Mouse (Mus musculus) heart, adult 8-10 months (tissue): Measurements from ENCODE around the gene Mapre3. TPM values are rescaled to one million over a fixed set of nuclear protein-coding genes. Genes with fewer than 3 reads are reported as not detected.

Experiments
- DNase-seq: peaks from one replicate; pipeline ENCODE4 v3.0.0; 2022; ENCODE audit warnings: low spot score
- total RNA-seq, 4 experiments: library from RNA; stranded (reverse); gene quantifications; 2 replicates each; pipeline ENCODE4 v1.2.4; 2022

Gene Mapre3
- total RNA-seq, 4 experiments from 2014 or later, result 43.1 to 48.3 (median 44.5) TPM

DNA sequence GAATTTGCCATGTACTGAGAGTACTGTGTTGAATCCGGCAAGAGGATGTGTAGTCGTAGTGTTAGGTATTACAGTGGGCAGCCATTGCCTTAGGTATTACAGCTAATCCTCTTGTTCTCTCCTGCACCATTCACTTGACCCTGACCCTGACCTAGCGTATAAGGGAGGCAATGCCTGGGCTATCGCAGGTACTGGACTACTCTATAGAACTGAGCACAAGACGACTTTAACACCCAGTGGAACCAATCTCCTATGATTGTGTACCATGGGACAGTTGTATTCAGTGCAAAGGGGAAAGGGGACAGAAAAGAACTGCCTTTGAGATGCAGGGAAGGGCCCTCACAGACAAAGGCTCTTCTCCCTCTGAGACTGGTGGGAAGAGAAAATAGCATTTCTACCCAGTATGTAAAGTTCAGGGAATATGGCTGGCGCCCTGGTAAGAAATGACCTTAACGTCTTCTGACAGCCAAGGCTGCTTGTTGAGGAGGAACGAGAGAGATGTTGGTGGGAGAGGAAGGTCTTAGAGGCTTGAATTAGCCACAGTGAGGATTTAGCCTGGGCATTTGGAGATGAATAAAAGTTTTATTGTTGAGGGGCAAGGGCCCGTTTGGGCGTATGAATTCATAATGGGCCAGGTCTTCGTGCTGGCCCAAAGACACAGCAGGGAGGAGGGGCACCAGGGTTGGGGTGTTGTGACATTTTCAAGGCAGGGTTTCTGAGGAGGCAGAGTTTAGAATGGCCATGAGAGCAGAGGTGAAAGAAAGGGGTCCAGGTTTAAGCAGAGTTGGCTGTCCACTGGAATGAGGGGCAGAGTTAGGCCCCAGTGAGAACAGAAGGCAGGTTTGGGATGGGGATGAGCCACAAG, 9.9 kb downstream of the Mapre3 start:
- no peak for DNase-seq

- no peak for DNase-seq
Observed at GRCm38 (mm10) chr5:30825166-30825565, 10.7 kb downstream of the Mapre3 start.

DNA sequence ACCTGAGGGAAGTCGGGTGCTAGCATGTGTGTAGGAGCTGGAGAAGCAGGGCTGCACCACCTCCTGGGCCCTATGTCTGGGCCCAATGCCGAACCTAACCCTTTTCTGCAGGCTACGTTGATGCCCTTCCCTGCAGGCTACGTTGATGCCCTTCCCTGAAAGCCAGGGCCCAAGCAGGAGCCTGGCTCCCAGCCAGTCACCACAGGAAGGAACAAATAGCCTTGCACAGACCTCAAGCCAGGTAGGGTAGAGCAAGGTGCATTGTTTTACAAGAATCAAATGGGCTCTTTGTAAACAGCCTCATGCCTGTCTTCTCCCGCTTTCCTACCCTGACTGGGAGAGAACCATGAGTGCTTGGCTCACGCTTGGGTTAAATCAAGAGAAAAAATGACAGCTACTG, 11.4 kb downstream of the Mapre3 start:
- no peak for DNase-seq

DNA sequence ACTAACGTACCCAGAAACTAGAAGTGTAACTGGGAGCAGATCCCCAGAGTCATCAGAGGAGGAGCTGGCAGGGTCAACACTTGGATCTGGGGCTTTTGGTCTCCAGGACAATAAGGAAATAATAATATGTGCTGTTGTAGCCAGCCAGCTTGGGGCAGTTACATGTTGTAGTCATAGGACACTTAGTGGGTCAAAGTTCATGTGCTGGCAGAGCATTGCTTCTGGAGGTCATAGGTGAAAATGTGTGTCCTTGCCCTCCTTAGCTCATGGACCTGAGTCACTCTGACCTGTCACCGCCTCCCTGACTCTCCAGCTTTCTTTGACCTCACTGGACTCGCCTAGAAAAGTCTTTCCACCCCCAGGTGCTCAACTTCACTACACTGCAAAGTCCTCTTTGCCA, 19.0 kb downstream of the Mapre3 start:
- no peak for DNase-seq

- no peak for DNase-seq
Observed at GRCm38 (mm10) chr5:30839731-30840130, 25.3 kb downstream of the Mapre3 start.

- DNase-seq, result no peak
Observed at GRCm38 (mm10) chr5:30841896-30842295, 27.5 kb downstream of the Mapre3 start.

DNA sequence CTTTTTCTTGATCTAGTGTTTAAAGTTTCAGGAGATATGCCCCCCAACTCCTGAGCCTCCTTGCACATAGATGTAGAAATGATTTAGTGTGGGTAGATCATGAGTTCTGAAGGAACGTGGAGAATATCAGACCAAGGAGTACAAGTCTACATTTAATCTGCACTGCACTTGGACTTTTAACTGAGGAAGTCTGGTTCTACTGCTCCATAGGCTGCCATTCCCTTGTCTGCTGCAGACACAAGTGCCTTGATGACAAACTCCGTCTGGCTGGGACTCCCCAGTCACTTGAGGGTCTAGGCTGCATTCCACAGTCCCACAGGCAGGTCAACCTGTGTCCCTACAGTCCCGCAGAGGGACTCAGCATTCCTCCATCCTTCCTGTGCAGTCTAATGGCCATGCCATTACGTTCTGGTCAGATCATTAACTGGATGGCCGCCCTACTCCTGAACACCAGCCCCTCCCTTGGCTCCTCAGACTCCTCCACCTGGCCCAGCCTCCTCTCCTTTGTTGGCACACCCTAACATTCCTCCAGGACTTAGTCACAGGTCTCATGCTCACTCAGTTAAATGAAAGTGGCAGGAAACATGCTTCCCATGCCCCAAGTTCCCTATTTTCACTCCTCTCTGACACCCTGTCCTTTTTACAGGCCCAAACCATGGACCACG, 35.6 kb downstream of the Mapre3 start:
- DNase-seq, result no peak

- no peak for DNase-seq
Observed at GRCm38 (mm10) chr5:30850556-30850925, 36.1 kb downstream of the Mapre3 start.

- DNase-seq, result no peak
Observed at GRCm38 (mm10) chr5:30853522-30853921, 39.1 kb downstream of the Mapre3 start.

DNA sequence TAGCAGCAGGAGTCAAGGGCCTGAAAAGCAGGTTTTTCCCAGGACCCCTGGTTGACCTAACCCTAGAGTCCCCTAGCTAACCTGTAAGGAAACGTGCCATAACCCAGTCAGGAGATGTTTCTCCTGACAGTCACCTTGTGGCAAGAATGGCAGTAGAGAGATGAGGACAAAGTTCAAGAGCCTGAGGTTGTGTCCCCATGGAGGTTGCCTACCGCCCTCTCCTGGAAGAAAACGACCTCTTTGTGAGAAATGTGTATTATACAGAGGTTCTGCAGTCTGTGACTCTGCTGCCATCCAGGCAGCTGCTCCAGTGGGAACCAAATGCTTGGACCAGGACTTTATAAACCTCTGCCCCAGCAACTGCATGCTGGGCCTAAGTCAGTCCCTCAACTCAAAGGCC, 41.2 kb downstream of the Mapre3 start:
- DNase-seq, result no peak

DNA sequence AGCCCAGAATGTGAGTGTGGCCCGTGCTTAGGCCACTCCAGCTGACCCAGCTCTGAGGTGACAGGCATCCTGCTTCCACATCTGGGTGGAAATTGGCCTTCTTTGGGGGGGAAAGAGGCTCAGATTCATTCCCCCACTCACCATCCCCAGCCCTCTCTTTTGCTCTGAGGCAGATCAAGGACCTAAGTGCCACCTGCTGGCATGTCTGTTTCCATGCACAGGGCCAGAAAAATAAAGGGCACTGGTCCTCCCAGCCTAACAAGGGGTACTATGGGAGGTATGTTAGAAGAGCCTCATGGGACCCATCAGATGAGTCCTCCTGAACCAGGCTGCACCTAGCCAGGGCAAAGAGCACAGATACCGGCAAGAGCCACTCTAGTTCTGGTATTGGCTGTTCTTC, 41.7 kb downstream of the Mapre3 start:
- DNase-seq, result no peak

- DNase-seq, result no peak
Observed at GRCm38 (mm10) chr5:30863852-30864251, 49.4 kb downstream of the Mapre3 start.

DNA sequence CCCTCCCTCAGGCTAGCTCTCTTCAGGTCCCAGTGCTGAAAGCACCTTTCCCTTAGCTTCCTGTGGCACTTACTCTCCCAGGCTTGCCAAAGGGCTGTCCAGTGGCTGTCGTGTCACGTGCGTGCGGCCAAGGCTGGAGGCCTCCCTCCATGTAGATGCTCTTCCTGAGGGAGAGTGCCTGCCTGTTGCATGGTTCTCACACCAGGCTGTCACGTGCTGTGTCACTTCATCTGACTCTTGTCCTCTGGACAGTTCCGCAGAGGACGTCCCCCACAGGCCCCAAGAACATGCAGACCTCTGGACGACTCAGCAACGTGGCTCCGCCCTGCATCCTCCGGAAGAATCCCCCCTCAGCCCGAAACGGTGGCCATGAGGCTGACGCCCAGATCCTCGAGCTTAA, 49.9 kb downstream of the Mapre3 start:
- DNase-seq, result no peak

DNA sequence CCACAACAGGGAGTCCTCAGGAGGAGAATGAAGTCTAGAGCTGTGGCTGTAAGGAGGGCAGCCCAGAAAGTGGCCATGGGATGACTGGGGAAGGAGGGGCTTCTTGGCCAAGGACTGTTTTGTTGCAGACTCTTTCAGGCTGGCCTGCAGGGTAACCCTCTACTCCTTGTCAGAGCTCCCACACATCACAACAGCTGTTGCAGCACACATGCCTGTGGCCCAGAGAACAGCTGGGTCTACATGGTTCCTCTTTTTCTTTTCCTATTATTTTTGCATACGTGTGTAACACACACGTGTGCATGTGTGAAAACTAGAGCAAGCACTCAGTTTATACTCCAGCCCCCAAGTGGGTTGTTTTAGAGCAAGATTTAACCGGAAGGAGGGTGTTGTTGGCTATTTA, 52.4 kb downstream of the Mapre3 start:
- no peak for DNase-seq

- no peak for DNase-seq
Observed at GRCm38 (mm10) chr5:30867712-30868111, 53.3 kb downstream of the Mapre3 start, which contains the start of gene Tmem214. Gene Tmem214, plus strand, starts transcription at chr5:30868012.

- peak; percentile 31 for DNase-seq
Observed at GRCm38 (mm10) chr5:30868981-30869380, 54.5 kb downstream of the Mapre3 start.

- DNase-seq, result peak; percentile 91
Observed at GRCm38 (mm10) chr5:30869405-30870130, 55.1 kb downstream of the Mapre3 start.

GRCm38 (mm10) chr5:30870131-30870406, 55.6 kb downstream of the Mapre3 start:
- DNase-seq, result no peak

DNA sequence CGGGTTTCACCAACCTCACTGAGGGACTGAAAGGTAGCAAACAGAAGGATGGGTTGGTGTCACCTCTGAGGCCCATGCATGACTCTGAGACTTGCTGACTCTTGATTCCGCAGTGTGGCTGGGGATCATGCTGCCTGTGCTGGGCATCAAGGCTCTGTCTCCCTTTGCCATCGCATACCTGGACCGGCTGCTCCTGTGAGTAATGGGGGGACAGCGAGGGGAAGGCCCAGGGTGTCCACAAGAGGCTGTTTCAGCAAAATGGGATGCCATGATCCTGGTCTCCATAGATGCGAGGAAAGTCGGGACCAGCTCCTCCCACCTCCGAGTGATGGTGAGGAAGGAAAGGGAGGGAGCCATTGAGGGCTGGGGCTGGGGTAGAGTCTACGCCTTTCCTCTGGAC, 58.1 kb downstream of the Mapre3 start:
- no peak for DNase-seq

DNA sequence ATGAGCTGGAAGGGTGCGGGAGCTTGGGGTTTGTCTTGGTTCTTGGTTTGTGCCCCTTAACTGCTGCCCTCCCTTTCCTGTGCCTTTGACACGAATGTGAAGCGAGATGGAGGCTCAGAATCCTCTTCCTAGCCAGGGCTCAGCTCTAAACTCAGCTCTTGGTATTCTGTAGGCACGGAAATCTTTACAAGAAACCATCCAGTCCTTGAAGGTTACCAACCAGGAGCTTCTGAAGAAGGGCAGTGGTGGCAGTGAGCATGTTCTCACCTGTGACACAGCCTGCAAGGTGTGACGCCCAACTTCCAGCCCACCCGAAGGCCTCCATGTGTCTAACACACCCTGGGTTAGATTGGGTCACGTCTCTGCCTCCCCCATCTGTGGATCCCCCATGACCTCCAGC, 59.9 kb downstream of the Mapre3 start:
- no peak for DNase-seq

DNA sequence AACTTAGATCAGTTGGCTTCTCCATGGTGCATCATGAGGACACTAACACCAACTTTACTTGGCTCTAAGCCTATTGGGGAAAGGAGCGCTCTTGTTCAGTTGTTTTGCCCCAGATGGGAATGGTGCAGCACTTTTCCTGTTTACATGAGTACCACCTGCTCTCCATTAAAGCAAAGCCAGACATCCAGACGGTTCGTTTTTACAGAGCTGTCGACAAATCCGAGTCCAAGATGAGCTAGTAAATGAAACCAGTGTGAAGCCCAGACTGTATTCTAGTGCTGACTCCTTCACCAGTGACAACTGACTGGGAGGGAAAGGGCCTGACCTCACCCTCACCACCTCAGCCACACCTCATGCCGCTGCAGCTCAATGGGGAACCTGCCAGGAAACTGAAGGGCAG, 64.2 kb downstream of the Mapre3 start:
- DNase-seq, result no peak

- no peak for DNase-seq
Observed at GRCm38 (mm10) chr5:30879347-30879943, 65.0 kb downstream of the Mapre3 start.
